Mouse (Mus musculus) hindbrain, postnatal 0 days (tissue): ENCODE results near the gene Umad1. TPM values are rescaled to one million over a fixed set of nuclear protein-coding genes. Genes with fewer than 3 reads are reported as not detected.

Experiments used
- ATAC-seq: fragments of 200-750 bp; cut with Nextera tagmentation; 2 replicates; pipeline ENCODE4 v1.8.0; 2017; ENCODE audit warnings: mild to moderate bottlenecking, moderate TSS enrichment, moderate library complexity
- DNase-seq: peaks from one replicate; pipeline ENCODE4 v3.0.0-alpha.2; 2015; ENCODE audit warnings: low spot score
- H3K27ac ChIP-seq: fragments of 300-500 bp; sonication (generic); 2 replicates; pipeline ENCODE4 v1.5.1; 2014; ENCODE audit warnings: mild to moderate bottlenecking
- H3K27me3 ChIP-seq: fragments of 300-500 bp; sonication (generic); 2 replicates; pipeline ENCODE4 v1.6.1; 2014; ENCODE audit warnings: low read length, mixed read lengths; ENCODE audit not compliant: insufficient read depth
- H3K36me3 ChIP-seq: fragments of 300-500 bp; sonication (generic); 2 replicates; pipeline ENCODE4 v1.6.1; 2014; ENCODE audit warnings: low read length, mixed read lengths; ENCODE audit not compliant: insufficient read depth
- H3K4me1 ChIP-seq: fragments of 300-500 bp; sonication (generic); 2 replicates; pipeline ENCODE4 v1.6.1; 2014; ENCODE audit warnings: antibody characterized with exemption, low read length, mixed read lengths; ENCODE audit not compliant: insufficient read depth
- H3K4me2 ChIP-seq: fragments of 300-500 bp; sonication (generic); 2 replicates; pipeline ENCODE4 v1.6.1; 2014; ENCODE audit warnings: low read depth, mild to moderate bottlenecking, low read length, moderate library complexity, mixed read lengths
- H3K4me3 ChIP-seq: fragments of 300-500 bp; sonication (generic); 2 replicates; pipeline ENCODE4 v1.5.1; 2014; ENCODE audit warnings: low read length
- H3K9ac ChIP-seq: fragments of 300-500 bp; sonication (generic); replicated peaks from 2 replicates; pipeline ENCODE4 v1.6.1; 2014; ENCODE audit warnings: mild to moderate bottlenecking, low read length, moderate library complexity, mixed read lengths
- H3K9me3 ChIP-seq: fragments of 300-500 bp; sonication (generic); 2 replicates; pipeline ENCODE4 v1.6.1; 2016; ENCODE audit warnings: low read length, mixed read lengths
- CTCF ChIP-seq: IDR thresholded peaks from 2 replicates; pipeline ENCODE4 v1.5.1; 2016; ENCODE audit warnings: antibody characterized with exemption, control low read depth, low read depth
- WGBS: fragments of 180-500 bp; shearing (Covaris S2); extraction: QIAGEN DNeasy Blood & Tissue Kit; methylation state at CpG from one replicate; pipeline ENCODE4 v1.1.7; 2014; 5-methylcytosine and 5-hydroxymethylcytosine counted together
- polyA plus RNA-seq: library from polyadenylated mRNA; unstranded; fragments of >200 nt; fragmentation: Nextera tagmentation; extraction: Ambion mirVana; gene quantifications from 2 replicates; pipeline ENCODE4 v1.2.1, GENCODE M21; 2015
- total RNA-seq: library from RNA; depleted of rRNA; stranded (reverse); fragments of >200 nt; gene quantifications from 2 replicates; pipeline ENCODE4 v1.2.3, GENCODE M21; 2014

Gene Umad1
- total and polyA plus RNA-seq, 2 experiments from 2014 or later = 24.2 to 57.8 TPM

- Histone ChIP-seq H3K27ac (no peak overlapping the region), H3K27me3 (no peaks in the 10 kb centered on the region), H3K9ac (no peak overlapping the region), H3K36me3 (no peaks in the 10 kb centered on the region), H3K4me1 (no peaks in the 10 kb centered on the region), H3K9me3 (no peaks in the 10 kb centered on the region), H3K4me3 (no peak overlapping the region), H3K4me2 (no peak overlapping the region)
- ATAC-seq (no peak), DNase-seq (no peak)
- no peak for TF ChIP-seq CTCF
- WGBS = 93% methylated on average over 4 of the region's 4 CpGs
Observed at GRCm38 (mm10) chr6:8354846-8355245, 95.8 kb downstream of the Umad1 start.

DNA sequence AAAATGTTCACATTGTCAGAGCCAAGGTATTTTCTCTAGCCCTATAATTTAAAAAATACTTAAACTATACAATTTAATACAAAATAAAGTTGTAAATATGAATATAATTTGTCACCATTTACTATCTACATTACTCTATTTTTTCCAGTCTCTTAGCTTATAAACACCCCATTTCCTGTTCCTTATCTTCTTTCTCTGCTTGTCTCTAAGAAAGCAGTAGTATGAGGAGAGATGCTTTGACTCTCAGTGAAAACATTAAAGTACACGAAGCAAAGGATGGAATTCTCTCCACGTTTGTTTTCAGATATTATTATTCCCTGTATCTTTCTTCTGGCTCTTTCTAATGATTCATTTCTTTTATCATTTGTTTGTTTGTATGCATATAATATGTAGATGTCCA, 99.1 kb downstream of the Umad1 start:
- Histone ChIP-seq H3K4me3 (no peak overlapping the region), H3K9me3 (no peaks in the 10 kb centered on the region), H3K9ac (no peak overlapping the region), H3K27ac (no peak overlapping the region), H3K27me3 (no peaks in the 10 kb centered on the region), H3K36me3 (no peaks in the 10 kb centered on the region), H3K4me2 (no peak overlapping the region), H3K4me1 (no peaks in the 10 kb centered on the region)
- no peak for ATAC-seq
- no peak for TF ChIP-seq CTCF
- no peak for DNase-seq
- 77% methylated on average over 2 of the region's 2 CpGs for WGBS

DNA sequence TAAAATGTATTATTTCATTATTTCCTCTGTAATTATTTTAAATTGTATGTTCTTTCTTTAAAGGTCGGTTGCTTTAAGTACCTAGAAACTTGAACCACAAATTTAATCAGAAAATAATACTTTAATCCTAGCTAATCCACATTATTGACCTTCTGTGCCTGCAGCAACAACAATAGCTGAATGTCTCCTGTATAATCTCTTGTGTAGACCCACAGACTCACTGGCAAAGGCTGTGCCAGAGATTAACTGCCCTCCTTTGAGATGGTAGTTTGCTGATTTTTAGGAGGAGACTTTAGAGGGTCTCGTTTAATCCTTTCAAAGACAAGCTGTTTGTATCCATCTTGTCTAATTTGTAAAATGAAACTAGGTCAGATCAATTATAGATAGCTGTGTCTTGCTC, 99.7 kb downstream of the Umad1 start:
- Histone ChIP-seq H3K4me2 (no peak overlapping the region), H3K4me3 (no peak overlapping the region), H3K4me1 (no peaks in the 10 kb centered on the region), H3K36me3 (no peaks in the 10 kb centered on the region), H3K9ac (no peak overlapping the region), H3K27ac (no peak overlapping the region), H3K27me3 (no peaks in the 10 kb centered on the region), H3K9me3 (no peaks in the 10 kb centered on the region)
- no peak for TF ChIP-seq CTCF
- 68% methylated on average over 2 of the region's 2 CpGs for WGBS
- DNase-seq (no peak), ATAC-seq (no peak)

- H3K9me3 ChIP-seq = no peaks in the 10 kb centered on the region
- ATAC-seq (no peak), DNase-seq (no peak)
- TF ChIP-seq CTCF = no peak
- no peaks in the 10 kb centered on the region for H3K4me1 ChIP-seq
- no peak overlapping the region for H3K9ac ChIP-seq
- no peak overlapping the region for H3K4me2 ChIP-seq
- H3K27me3 ChIP-seq = no peaks in the 10 kb centered on the region
- H3K27ac ChIP-seq = no peak overlapping the region
- no peak overlapping the region for H3K4me3 ChIP-seq
- H3K36me3 ChIP-seq = no peaks in the 10 kb centered on the region
- 87% methylated on average over 7 of the region's 7 CpGs for WGBS
Observed at GRCm38 (mm10) chr6:8360805-8361204, 101.7 kb downstream of the Umad1 start.

DNA sequence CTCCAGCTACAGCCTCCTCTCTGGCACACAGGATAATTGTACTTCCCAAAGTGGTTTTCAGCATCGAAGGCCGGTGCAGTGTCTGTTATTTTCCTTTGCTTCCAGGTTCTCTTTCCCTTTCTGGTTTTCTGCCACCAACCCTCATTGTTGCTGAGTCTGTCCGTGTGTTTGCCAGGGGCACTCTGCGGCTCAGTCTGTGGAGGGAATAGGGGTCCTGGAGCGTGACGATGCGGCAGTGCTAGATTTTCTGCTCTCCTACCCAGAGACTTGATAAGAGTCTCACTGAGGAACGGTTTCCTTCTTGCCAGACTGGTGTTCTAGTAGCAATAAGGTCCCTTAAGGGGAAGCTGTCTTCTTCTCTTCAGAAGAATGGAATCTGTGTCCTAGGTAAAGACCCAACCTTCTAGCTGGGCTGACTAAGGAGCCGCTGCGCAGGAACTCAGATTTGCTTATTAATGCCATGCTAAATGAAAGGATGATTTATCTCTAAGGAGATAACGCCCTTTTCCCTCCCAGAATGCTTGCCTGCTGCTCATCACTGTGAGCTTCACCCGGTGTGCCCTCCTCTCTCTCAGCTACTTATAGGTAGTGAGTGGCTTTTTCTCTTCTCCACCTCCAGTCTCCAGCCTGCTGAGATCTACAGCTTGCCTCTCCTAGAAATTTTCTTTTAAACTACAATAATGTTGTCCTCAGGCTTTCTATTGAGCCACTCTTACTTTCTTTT, 105.1 kb downstream of the Umad1 start:
- Histone ChIP-seq H3K4me3 (no peak overlapping the region), H3K27me3 (no peaks in the 10 kb centered on the region), H3K9me3 (no peaks in the 10 kb centered on the region), H3K4me1 (no peaks in the 10 kb centered on the region), H3K27ac (no peak overlapping the region), H3K9ac (no peak overlapping the region), H3K4me2 (no peak overlapping the region), H3K36me3 (no peaks in the 10 kb centered on the region)
- TF ChIP-seq CTCF = no peak
- WGBS = 49% methylated on average over 12 of the region's 12 CpGs
- no peak for ATAC-seq
- DNase-seq = no peak

- Histone ChIP-seq H3K27me3 (no peaks in the 10 kb centered on the region), H3K27ac (no peak overlapping the region), H3K4me3 (no peak overlapping the region), H3K9me3 (no peaks in the 10 kb centered on the region), H3K36me3 (no peaks in the 10 kb centered on the region), H3K9ac (no peak overlapping the region), H3K4me1 (no peaks in the 10 kb centered on the region), H3K4me2 (no peak overlapping the region)
- TF ChIP-seq CTCF = no peak
- DNase-seq (no peak), ATAC-seq (no peak)
- 87% methylated on average over 11 of the region's 11 CpGs for WGBS
Observed at GRCm38 (mm10) chr6:8364757-8365150, 105.7 kb downstream of the Umad1 start.

GRCm38 (mm10) chr6:8367675-8368074, 108.6 kb downstream of the Umad1 start:
- ATAC-seq (no peak), DNase-seq (no peak)
- TF ChIP-seq CTCF = no peak
- WGBS = 91% methylated on average over 4 of the region's 4 CpGs
- H3K36me3 ChIP-seq = no peaks in the 10 kb centered on the region
- no peak overlapping the region for H3K4me2 ChIP-seq
- no peak overlapping the region for H3K4me3 ChIP-seq
- H3K27ac ChIP-seq = no peak overlapping the region
- no peaks in the 10 kb centered on the region for H3K9me3 ChIP-seq
- no peaks in the 10 kb centered on the region for H3K4me1 ChIP-seq
- H3K27me3 ChIP-seq = no peaks in the 10 kb centered on the region
- no peak overlapping the region for H3K9ac ChIP-seq
